Mouse (Mus musculus) CH12.LX (cell line): ENCODE results near the gene Gm20431. TPM values are rescaled to one million over a fixed set of nuclear protein-coding genes. Genes with fewer than 3 reads are reported as not detected.

Experiments
- DNase-seq: peaks from one replicate; pipeline ENCODE4 v3.0.0-alpha.2; 2013; ENCODE audit errors: extremely low read depth
- H3K27ac ChIP-seq: 2 replicates; pipeline ENCODE4 v1.5.1; 2012; ENCODE audit warnings: low read depth, mild to moderate bottlenecking, control low read depth, moderate library complexity; ENCODE audit not compliant: insufficient read depth
- H3K27me3 ChIP-seq: replicated peaks from 2 replicates; pipeline ENCODE3; 2012; ENCODE audit warnings: inconsistent platforms
- H3K36me3 ChIP-seq, 2 experiments: replicated peaks in 1 of 2; 2 replicates each; pipeline versions ENCODE3 to v1.6.1; 2012; ENCODE audit warnings: inconsistent platforms in 1 of 2, low read length in 1 of 2, mild to moderate bottlenecking in 1 of 2, mixed read lengths in 1 of 2, moderate library complexity in 1 of 2; ENCODE audit not compliant: control insufficient read depth in 1 of 2, insufficient read depth in 1 of 2
- H3K4me1 ChIP-seq, 2 experiments: 2 replicates each; pipeline ENCODE4 v1.6.1; 2012; ENCODE audit warnings: inconsistent platforms in 1 of 2, moderate library complexity in 1 of 2; ENCODE audit not compliant: insufficient read depth in 2 of 2, control insufficient read depth in 1 of 2
- H3K4me2 ChIP-seq: 2 replicates; pipeline ENCODE4 v1.6.1; 2012; ENCODE audit warnings: low read depth, mild to moderate bottlenecking, control low read depth; ENCODE audit not compliant: poor library complexity, insufficient read depth, severe bottlenecking
- H3K4me3 ChIP-seq, 3 experiments: fragments of 150-350 bp in 1 of 3; sonication (generic) in 1 of 3; replicated peaks in 1 of 3; 2 replicates each; pipeline versions ENCODE3 to v1.5.1; 2011 to 2012; ENCODE audit warnings: low read depth in 2 of 3, low read length in 2 of 3, mild to moderate bottlenecking in 2 of 3, moderate library complexity in 2 of 3, control low read depth in 1 of 3, improper control_type of control experiment in 1 of 3, inconsistent platforms in 1 of 3, mixed read lengths in 1 of 3; ENCODE audit not compliant: poor library complexity in 1 of 3
- H3K79me2 ChIP-seq: replicated peaks from 2 replicates; pipeline ENCODE4 v1.6.1; 2012; ENCODE audit warnings: mild to moderate bottlenecking, moderate library complexity; ENCODE audit not compliant: control insufficient read depth, poor library complexity, insufficient read depth, severe bottlenecking; ENCODE audit errors: extremely low read depth
- H3K9ac ChIP-seq: 2 replicates; pipeline ENCODE4 v1.6.1; 2012; ENCODE audit warnings: low read depth, mild to moderate bottlenecking, control low read depth, moderate library complexity; ENCODE audit not compliant: insufficient read depth
- H3K9me3 ChIP-seq: replicated peaks from 2 replicates; pipeline ENCODE3; 2012; ENCODE audit warnings: low read length, inconsistent platforms, mixed read lengths
- BHLHE40 ChIP-seq: IDR thresholded peaks from 2 replicates; pipeline ENCODE4 v1.6.1; 2011; ENCODE audit warnings: mild to moderate bottlenecking, low read depth, low read length, improper control_type of control experiment
- CHD2 ChIP-seq: IDR thresholded peaks from 2 replicates; pipeline ENCODE4 v1.6.1; 2011; ENCODE audit warnings: low read length, improper control_type of control experiment
- CTCF ChIP-seq, 2 experiments: IDR thresholded peaks in 1 of 2; conservative IDR thresholded peaks in 1 of 2; 2 replicates each; pipeline ENCODE4 v1.5.1; 2011 to 2012; ENCODE audit warnings: low read depth in 2 of 2, low read length in 2 of 2, improper control_type of control experiment in 1 of 2, inconsistent platforms in 1 of 2, mild to moderate bottlenecking in 1 of 2, moderate library complexity in 1 of 2
- ELF1 ChIP-seq: IDR thresholded peaks from 2 replicates; pipeline ENCODE4 v1.6.1; 2014; ENCODE audit warnings: low read depth, mild to moderate bottlenecking, inconsistent platforms, low read length, improper control_type of control experiment
- ETS1 ChIP-seq: conservative IDR thresholded peaks from 2 replicates; pipeline ENCODE4 v1.6.1; 2012; ENCODE audit warnings: low read depth, mild to moderate bottlenecking, inconsistent platforms, low read length, improper control_type of control experiment, moderate library complexity
- HCFC1 ChIP-seq: IDR thresholded peaks from 2 replicates; pipeline ENCODE4 v1.6.1; 2012; ENCODE audit warnings: low read depth, mild to moderate bottlenecking, inconsistent platforms, low read length, improper control_type of control experiment
- JUN ChIP-seq: IDR thresholded peaks from 2 replicates; pipeline ENCODE4 v1.6.1; 2011; ENCODE audit warnings: low read depth, mild to moderate bottlenecking, low read length, improper control_type of control experiment, moderate library complexity; ENCODE audit not compliant: insufficient read depth
- KAT2A ChIP-seq: IDR thresholded peaks from 2 replicates; pipeline ENCODE4 v1.6.1; 2012; ENCODE audit warnings: low read length, improper control_type of control experiment, inconsistent platforms; ENCODE audit not compliant: insufficient replicate concordance
- MAFK ChIP-seq: IDR thresholded peaks from 2 replicates; pipeline ENCODE4 v1.6.1; 2011; ENCODE audit warnings: low read length, improper control_type of control experiment; ENCODE audit not compliant: insufficient replicate concordance
- MAZ ChIP-seq: IDR thresholded peaks from 2 replicates; pipeline ENCODE4 v1.6.1; 2012; ENCODE audit warnings: low read depth, mild to moderate bottlenecking, inconsistent platforms, low read length, improper control_type of control experiment, moderate library complexity
- MEF2A ChIP-seq: IDR thresholded peaks from 2 replicates; pipeline ENCODE4 v1.6.1; 2014; ENCODE audit warnings: low read depth, mild to moderate bottlenecking, inconsistent platforms, low read length, improper control_type of control experiment, borderline replicate concordance
- MXI1 ChIP-seq: IDR thresholded peaks from 2 replicates; pipeline ENCODE4 v1.6.1; 2011; ENCODE audit warnings: mild to moderate bottlenecking, low read depth, low read length, improper control_type of control experiment
- NELFE ChIP-seq: IDR thresholded peaks from 2 replicates; pipeline ENCODE4 v1.6.1; 2011; ENCODE audit warnings: low read depth, low read length, improper control_type of control experiment
- NRF1 ChIP-seq: IDR thresholded peaks from 2 replicates; pipeline ENCODE4 v1.6.1; 2014; ENCODE audit warnings: low read depth, mild to moderate bottlenecking, inconsistent platforms, low read length, improper control_type of control experiment, moderate library complexity
- PAX5 ChIP-seq: IDR thresholded peaks from 2 replicates; pipeline ENCODE4 v1.6.1; 2012; ENCODE audit warnings: low read length, inconsistent platforms, mixed read lengths
- RAD21 ChIP-seq: IDR thresholded peaks from 2 replicates; pipeline ENCODE4 v1.6.1; 2011; ENCODE audit warnings: low read depth, mild to moderate bottlenecking, low read length, improper control_type of control experiment, moderate library complexity
- RCOR1 ChIP-seq: conservative IDR thresholded peaks from 2 replicates; pipeline ENCODE4 v1.6.1; 2012; ENCODE audit warnings: low read depth, mild to moderate bottlenecking, inconsistent platforms, low read length, improper control_type of control experiment
- SIN3A ChIP-seq: IDR thresholded peaks from 2 replicates; pipeline ENCODE4 v1.6.1; 2012; ENCODE audit warnings: low read length, improper control_type of control experiment, inconsistent platforms
- TCF12 ChIP-seq: IDR thresholded peaks from 2 replicates; pipeline ENCODE4 v1.6.1; 2014; ENCODE audit warnings: low read depth, mild to moderate bottlenecking, inconsistent platforms, low read length, improper control_type of control experiment
- UBTF ChIP-seq: IDR thresholded peaks from 2 replicates; pipeline ENCODE4 v1.6.1; 2012; ENCODE audit warnings: low read depth, mild to moderate bottlenecking, inconsistent platforms, low read length, improper control_type of control experiment, moderate library complexity
- USF1 ChIP-seq: IDR thresholded peaks from 2 replicates; pipeline ENCODE4 v1.6.1; 2014; ENCODE audit warnings: low read depth, mild to moderate bottlenecking, inconsistent platforms, low read length, improper control_type of control experiment
- ZKSCAN1 ChIP-seq: IDR thresholded peaks from 2 replicates; pipeline ENCODE4 v1.6.1; 2012; ENCODE audit warnings: low read depth, inconsistent platforms, low read length, improper control_type of control experiment, borderline replicate concordance
- ZMIZ1 ChIP-seq: IDR thresholded peaks from 2 replicates; pipeline ENCODE4 v1.6.1; 2012; ENCODE audit warnings: low read depth, mild to moderate bottlenecking, inconsistent platforms, low read length, improper control_type of control experiment
- ZNF384 ChIP-seq: IDR thresholded peaks from 2 replicates; pipeline ENCODE4 v1.6.1; 2012; ENCODE audit warnings: low read depth, low read length, improper control_type of control experiment, inconsistent platforms
- dilution Hi-C: fragments of 300-500 bp; cut with MboI; formaldehyde crosslinking; loops from 2 replicates; pipeline ENCODE4 v1.14.3; 2020; ENCODE audit warnings: low sequenced_read_pairs; ENCODE audit not compliant: extremely low pct_unique_long_range_greater_than_20kb, extremely low pct_ligation_motif_present
- in situ Hi-C: fragments of 300-500 bp; cut with MboI; formaldehyde crosslinking; loops from 3 replicates; pipeline ENCODE4 v1.14.3; 2019; ENCODE audit warnings: low sequenced_read_pairs, low pct_ligation_motif_present, low pct_unique_long_range_greater_than_20kb, mixed read lengths
- polyA plus RNA-seq: library from polyadenylated mRNA; unstranded; fragments of >175 nt; gene quantifications from 2 replicates; pipeline ENCODE4 v1.2.1, GENCODE M21; 2012; ENCODE audit warnings: low read depth; ENCODE audit not compliant: insufficient read length
- total RNA-seq, 2 experiments: library from RNA; depleted of rRNA; stranded (reverse); fragments of 300-350 nt in 1 of 2; fragments of >200 nt in 1 of 2; gene quantifications; 2 replicates each; pipeline ENCODE4 v1.2.3; 2012 to 2014

Gm20431 gene
- total and polyA plus RNA-seq, 3 experiments, result 2.4 to 15.0 TPM; not detected in 1

DNA sequence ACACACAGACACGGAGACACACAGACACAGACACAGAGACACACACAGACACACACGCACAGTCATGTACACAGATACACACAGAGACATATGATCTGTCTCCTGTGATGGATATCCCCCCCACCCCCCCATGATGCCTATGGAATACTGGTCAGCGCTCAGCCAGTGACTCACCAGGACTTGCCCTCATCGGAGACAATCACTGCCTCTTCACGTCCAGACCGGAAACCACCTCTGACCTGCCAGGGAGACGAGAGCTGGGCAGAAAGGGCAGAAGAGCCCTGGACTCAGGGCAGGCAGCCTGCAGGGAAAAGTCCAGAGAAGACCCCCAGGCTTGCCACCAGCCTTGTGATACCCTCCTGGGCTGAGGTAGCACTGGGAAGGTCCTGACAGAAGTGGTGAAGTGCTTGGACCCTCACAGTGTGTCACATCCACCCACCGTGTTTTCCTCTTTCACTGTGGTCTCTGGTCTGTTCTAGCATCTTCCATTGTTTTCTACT, 85.1 kb downstream of the Gm20431 start:
- dilution Hi-C loops (no loop called here), in situ Hi-C loops (no loop called here)
- H3K4me2 ChIP-seq, result no peak overlapping the region
- DNase-seq, result no peak
- H3K27me3 ChIP-seq, result no peaks in the 10 kb centered on the region
- no peak overlapping the region for H3K9ac ChIP-seq
- H3K4me3 ChIP-seq, result no peak overlapping the region
- H3K9me3 ChIP-seq, result no peaks in the 10 kb centered on the region
- TF ChIP-seq NELFE (no peak), RAD21 (no peak), MAFK (no peak), KAT2A (no peak), PAX5 (no peak), ELF1 (no peak), UBTF (no peak), CHD2 (no peak), CTCF (conservative IDR thresholded peaks at IDR 0.05 in 1 of 2, IDR thresholded peaks at IDR 0.05 in 1 of 2; ENCODE audit: low read depth in 2 of 2, low read length in 2 of 2) (no peak)
- H3K27ac ChIP-seq, result no peak overlapping the region
- H3K36me3 ChIP-seq, result peaks cover 17 to 63% of the 10 kb centered on the region in 2 experiments
- H3K4me1 ChIP-seq, result peaks cover 17 to 62% of the 10 kb centered on the region in 2 experiments
- no peaks in the 10 kb centered on the region for H3K79me2 ChIP-seq

GRCm38 (mm10) chr2:167575581-167575980, 85.7 kb downstream of the Gm20431 start:
- DNase-seq, result no peak
- Histone ChIP-seq H3K9ac (no peak overlapping the region), H3K27me3 (no peaks in the 10 kb centered on the region), H3K9me3 (no peaks in the 10 kb centered on the region), H3K4me2 (no peak overlapping the region), H3K4me1 (peaks cover 17 to 64% of the 10 kb centered on the region in 2 experiments), H3K79me2 (no peaks in the 10 kb centered on the region), H3K36me3 (peaks cover 17 to 67% of the 10 kb centered on the region in 2 experiments), H3K27ac (no peak overlapping the region), H3K4me3 (no peak overlapping the region)
- in situ Hi-C loops, result no loop called here
- dilution Hi-C loops, result no loop called here
- TF ChIP-seq ZMIZ1 (no peak), USF1 (no peak), TCF12 (no peak), HCFC1 (no peak), ELF1 (no peak), MEF2A (no peak), NRF1 (no peak), ZNF384 (no peak), CHD2 (no peak), BHLHE40 (no peak), KAT2A (no peak), ZKSCAN1 (no peak), MAZ (no peak), MXI1 (no peak), PAX5 (no peak), ETS1 (no peak), SIN3A (no peak), RCOR1 (no peak), JUN (no peak), NELFE (no peak)
